Mouse (Mus musculus) E14TG2a.4 (cell line): Measurements from ENCODE around the gene Efhd2.

Experiments used
- H3K27me3 ChIP-seq: 2 replicates; pipeline ENCODE4 v1.6.1; 2014; ENCODE audit warnings: low read length, control low read depth; ENCODE audit not compliant: insufficient read depth
- H3K36me3 ChIP-seq: 2 replicates; pipeline ENCODE4 v1.6.1; 2014; ENCODE audit warnings: low read length, control low read depth; ENCODE audit not compliant: insufficient read depth
- H3K4me1 ChIP-seq: replicated peaks from 2 replicates; pipeline ENCODE4 v1.6.1; 2014; ENCODE audit warnings: low read depth, low read length, control low read depth
- H3K4me3 ChIP-seq: replicated peaks from 2 replicates; pipeline ENCODE4 v1.5.1; 2014; ENCODE audit warnings: mild to moderate bottlenecking, low read length
- H3K9me3 ChIP-seq: 2 replicates; pipeline ENCODE4 v1.6.1; 2014; ENCODE audit warnings: low read length, control low read depth
- CTCF ChIP-seq: conservative IDR thresholded peaks from 2 replicates; pipeline ENCODE4 v1.5.1; 2014; ENCODE audit warnings: low read length
- NANOG ChIP-seq: IDR thresholded peaks from 2 replicates; pipeline ENCODE4 v1.6.1; 2014; ENCODE audit warnings: borderline replicate concordance, low read length, mixed read lengths
- POU5F1 ChIP-seq: IDR thresholded peaks from 2 replicates; pipeline ENCODE4 v1.6.1; 2014; ENCODE audit warnings: low read length, borderline replicate concordance

The Efhd2 gene

DNA sequence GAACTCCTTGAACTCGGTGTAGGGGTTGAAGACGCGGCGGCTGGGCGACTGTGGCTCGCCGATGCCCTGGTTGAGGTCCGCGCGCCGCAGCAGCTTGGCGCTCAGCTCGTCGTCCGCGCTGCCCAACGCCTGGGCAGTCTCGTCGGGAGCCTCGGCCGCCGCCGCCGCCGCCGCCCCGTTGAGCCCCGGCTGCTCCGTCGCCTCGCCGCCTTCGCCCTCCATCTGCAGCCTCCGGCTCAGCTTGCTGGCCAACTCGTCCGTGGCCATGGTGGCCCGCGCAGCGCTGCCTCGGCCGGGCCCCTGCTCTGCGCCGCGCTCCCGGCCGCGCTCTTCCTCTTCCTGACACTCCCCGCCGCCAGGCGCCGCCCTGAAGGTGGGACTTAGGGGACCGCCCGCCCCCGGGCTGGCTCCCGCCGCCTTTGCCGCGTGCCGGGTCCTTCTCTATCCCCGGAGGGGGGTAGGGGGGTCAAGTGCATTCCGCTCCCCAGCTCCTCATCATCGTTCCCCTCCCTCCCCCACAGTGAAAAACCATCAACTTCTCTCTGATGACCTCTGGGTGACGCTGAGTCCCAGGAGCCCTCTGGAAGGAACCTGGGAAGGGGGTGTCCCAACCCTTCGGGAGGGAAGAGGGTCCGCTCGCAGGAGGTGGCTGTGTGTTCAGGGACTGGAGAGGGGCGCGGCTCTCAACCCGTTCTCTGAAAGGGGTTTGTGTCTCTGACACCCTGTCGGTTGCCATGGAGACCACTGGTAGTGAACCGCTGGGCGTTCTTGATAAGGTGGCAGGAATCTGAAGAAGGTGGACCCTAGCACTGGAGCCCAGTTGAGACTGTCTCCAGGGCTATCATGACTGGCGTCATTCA, at the start of gene Efhd2:
Efhd2 (minus strand) TSS at position 320 of the 860 bp plus-strand sequence.
- peaks cover 13% of the 10 kb centered on the region; the same call in 1 of the 2 replicates for H3K36me3 ChIP-seq
- H3K4me1 ChIP-seq, result peaks cover 64% of the 10 kb centered on the region
- H3K4me3 ChIP-seq, result peak within 1 kb of the TSS; percentile 83
- H3K27me3 ChIP-seq, result peaks cover 35% of the 10 kb centered on the region
- H3K9me3 ChIP-seq, result no peaks in the 10 kb centered on the region
- TF ChIP-seq NANOG, result no peak
- TF ChIP-seq CTCF, result no peak
- TF ChIP-seq POU5F1, result no peak

DNA sequence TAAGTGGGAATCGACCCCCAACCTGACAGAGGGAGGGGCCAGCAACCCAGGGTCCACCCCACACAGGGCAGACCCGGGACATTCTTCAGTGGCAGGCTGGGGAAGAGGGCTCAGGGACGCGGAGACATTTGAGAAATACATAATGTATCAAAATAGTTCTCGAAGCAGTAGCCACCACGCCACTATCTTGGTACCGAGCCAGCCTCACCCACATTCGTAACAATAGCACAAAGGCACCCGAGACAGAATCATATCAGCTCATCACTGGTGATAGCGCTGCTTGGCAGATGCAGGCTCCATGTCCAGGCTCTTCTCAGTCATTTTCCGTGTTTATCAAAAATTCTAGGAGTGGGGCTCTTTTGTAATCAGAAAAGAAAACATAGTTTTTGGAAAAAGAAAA, 49.2 kb upstream of the Efhd2 start:
- Histone ChIP-seq H3K9me3 (no peaks in the 10 kb centered on the region), H3K36me3 (no peaks in the 10 kb centered on the region), H3K27me3 (peaks cover 9% of the 10 kb centered on the region; the same call in 1 of the 2 replicates), H3K4me3 (no peak overlapping the region), H3K4me1 (peaks cover 2% of the 10 kb centered on the region)
- TF ChIP-seq CTCF (no peak), NANOG (no peak)

DNA sequence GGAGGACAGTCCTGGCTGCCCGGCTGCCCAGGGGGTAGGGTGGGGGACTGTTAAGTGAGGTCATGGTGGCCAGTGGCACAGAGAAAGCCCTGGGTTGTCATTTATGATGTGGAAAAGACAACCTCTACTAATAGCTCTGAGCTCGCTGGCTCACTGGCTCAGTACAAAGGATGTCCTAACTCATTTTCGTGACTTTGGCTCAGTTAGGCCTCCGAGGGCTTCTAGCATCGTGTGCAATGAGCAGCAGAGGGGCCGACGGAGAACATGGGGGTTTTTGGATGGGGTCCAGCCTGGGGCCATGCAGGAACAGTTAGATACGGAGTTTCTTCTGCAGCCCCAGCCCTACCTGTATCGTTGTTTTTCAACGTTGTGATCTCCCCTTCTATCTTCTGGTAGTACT, 45.7 kb upstream of the Efhd2 start:
- Histone ChIP-seq H3K36me3 (no peaks in the 10 kb centered on the region), H3K4me3 (no peak overlapping the region), H3K9me3 (no peaks in the 10 kb centered on the region), H3K27me3 (peaks cover 22% of the 10 kb centered on the region), H3K4me1 (peaks cover 15% of the 10 kb centered on the region)
- TF ChIP-seq CTCF, result no peak
- no peak for TF ChIP-seq NANOG
- TF ChIP-seq POU5F1, result no peak

DNA sequence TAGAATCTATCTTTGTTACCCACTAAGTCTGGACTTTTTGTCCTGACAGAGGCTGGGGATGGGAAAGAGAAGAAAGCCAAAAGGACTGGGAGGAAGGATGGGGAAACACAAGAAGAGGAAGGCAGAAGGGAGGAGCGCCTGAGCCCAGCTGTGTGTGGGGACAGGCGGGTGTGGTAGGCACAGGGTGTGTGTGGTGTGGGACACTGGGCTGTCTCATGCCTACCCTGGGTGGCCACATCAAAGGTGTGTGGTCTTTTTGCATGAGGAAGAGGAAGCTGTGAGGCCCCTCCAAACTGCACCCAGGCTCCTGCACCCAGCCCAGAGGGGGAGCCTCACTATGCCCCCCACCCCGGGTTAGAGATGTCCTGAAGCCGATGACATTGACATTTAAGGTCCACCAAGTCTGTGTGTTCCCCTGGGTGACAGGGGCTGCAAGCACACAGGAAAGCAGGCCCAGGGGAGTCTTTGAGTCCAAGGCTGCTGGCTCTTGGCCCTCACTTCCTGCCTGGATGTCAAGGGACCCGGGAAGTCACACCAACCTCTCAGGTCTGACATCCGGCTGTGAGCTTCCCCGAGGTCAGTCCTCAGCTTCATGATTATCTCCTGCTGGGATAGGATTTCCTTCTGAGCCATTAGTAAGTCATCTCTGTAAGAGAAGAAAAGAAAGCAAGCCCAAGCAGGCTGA, 43.2 kb upstream of the Efhd2 start:
- H3K4me3 ChIP-seq, result no peak overlapping the region
- peaks cover 15% of the 10 kb centered on the region for H3K4me1 ChIP-seq
- no peaks in the 10 kb centered on the region for H3K36me3 ChIP-seq
- TF ChIP-seq NANOG (no peak), CTCF (no peak), POU5F1 (no peak)
- H3K9me3 ChIP-seq, result no peaks in the 10 kb centered on the region
- peaks cover 25% of the 10 kb centered on the region for H3K27me3 ChIP-seq

DNA sequence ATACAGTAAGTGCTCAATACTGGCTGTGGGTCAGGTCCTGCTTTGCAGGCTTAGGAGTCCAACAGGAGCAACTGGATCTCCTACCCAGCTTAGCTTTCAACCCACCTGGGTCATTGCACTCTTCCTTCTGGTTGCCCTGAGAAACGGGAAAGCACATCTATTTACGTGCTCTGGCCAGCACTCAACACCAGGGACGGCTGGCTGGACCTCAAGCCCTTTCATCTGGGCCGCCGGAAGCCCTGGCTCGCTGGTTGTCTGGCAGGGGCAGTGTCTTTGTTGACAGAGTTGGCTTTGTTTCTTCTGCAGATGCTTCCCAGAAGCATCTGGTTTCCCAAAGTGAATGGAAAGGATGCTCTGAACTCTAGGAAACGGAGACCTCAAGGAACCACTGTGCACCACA, 39.3 kb upstream of the Efhd2 start:
- no peak overlapping the region for H3K4me3 ChIP-seq
- no peaks in the 10 kb centered on the region for H3K9me3 ChIP-seq
- TF ChIP-seq CTCF (no peak), POU5F1 (no peak), NANOG (no peak)
- H3K4me1 ChIP-seq, result peaks cover 15% of the 10 kb centered on the region
- no peaks in the 10 kb centered on the region for H3K36me3 ChIP-seq
- peaks cover 20% of the 10 kb centered on the region for H3K27me3 ChIP-seq

DNA sequence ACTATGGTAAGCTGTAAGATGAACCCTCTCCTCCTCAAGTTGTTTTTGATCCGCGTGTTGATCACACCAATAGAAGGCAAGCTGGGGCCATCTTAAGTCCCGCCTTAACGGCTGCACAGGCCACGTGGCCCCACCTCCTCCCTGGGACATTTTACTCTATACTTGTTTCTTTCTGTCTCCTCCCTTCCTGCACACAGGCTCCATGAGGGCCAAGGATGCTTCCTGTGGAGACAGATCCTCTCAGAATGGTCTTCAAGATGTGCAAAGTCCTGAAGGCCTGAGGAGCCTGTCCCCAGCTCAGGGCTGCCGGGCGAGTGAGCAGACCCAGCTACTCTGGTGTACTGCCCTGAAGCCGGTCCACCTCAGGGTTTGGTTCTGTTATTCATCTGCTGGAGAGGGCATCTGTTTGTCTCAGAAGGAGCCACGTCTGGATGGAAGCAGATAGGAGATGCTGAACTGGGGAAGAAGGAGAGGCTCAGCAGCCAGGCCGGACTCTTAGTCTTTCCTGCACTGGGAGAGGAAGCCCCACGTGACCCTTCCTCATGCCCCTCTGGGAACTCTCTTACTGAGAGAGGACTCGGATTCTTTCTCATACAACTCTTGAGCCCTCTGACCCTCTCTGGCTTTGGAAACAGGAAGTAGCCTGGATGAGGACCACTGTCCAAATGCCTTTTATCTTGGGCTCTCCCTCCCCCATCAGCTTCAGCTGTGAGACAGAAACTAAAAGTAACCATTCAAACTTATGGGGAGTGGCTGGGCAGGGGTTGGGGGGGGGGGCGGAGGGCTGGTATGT, 38.7 kb upstream of the Efhd2 start:
- Histone ChIP-seq H3K9me3 (no peaks in the 10 kb centered on the region), H3K4me3 (no peak overlapping the region), H3K27me3 (peaks cover 13% of the 10 kb centered on the region), H3K4me1 (peaks cover 15% of the 10 kb centered on the region), H3K36me3 (no peaks in the 10 kb centered on the region)
- no peak for TF ChIP-seq NANOG
- no peak for TF ChIP-seq POU5F1
- no peak for TF ChIP-seq CTCF

DNA sequence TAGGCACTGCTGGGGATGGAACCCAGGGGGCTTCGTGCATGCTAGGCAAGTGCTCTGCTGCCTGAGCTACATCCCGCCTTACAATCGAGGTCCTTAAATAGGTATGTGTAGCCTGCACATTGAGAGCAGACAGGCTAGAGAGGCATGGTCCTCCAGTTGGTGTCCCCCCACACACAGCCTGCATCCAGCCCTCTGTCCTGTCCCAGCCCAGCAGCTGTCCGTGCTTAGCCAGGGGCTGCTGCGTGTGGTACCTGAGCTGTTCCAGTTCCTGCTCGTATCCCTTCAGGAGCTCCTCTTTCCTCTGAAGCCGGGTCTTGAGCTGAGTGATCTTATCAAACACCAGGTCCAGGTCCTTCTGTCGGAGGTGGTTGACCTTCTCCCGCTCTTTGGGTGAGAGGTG, 30.0 kb upstream of the Efhd2 start:
- Histone ChIP-seq H3K9me3 (no peaks in the 10 kb centered on the region), H3K27me3 (peaks cover 16% of the 10 kb centered on the region), H3K36me3 (no peaks in the 10 kb centered on the region), H3K4me1 (peaks cover 26% of the 10 kb centered on the region), H3K4me3 (no peak overlapping the region)
- no peak for TF ChIP-seq CTCF
- no peak for TF ChIP-seq POU5F1
- no peak for TF ChIP-seq NANOG

DNA sequence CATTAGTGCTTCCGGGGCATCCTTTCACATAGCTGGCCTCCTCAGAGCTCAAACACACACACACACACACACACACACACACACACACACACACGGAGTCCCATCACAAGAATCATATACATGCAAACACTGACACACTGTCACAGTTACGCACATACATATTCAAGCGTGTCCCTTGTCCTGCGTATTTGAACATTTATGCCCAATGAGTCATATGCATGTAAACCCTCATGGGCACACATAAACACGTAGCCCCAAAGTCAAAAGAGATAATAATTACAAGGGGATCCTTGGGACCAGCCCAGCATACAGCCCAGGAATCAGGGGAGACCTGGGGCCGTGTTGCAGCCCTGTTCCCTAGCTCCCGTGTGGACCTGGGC, 27.7 kb upstream of the Efhd2 start:
- Histone ChIP-seq H3K4me3 (no peak overlapping the region), H3K9me3 (no peaks in the 10 kb centered on the region), H3K27me3 (peaks cover 24% of the 10 kb centered on the region), H3K4me1 (peaks cover 35% of the 10 kb centered on the region), H3K36me3 (no peaks in the 10 kb centered on the region)
- no peak for TF ChIP-seq NANOG
- TF ChIP-seq CTCF, result no peak
- TF ChIP-seq POU5F1, result no peak
